Mouse (Mus musculus) lung, postnatal 36 days (tissue): ENCODE measurements around the gene Tiam1.

Experiments used
- DNase-seq: peaks from one replicate; pipeline ENCODE4 v3.0.0; 2022; ENCODE audit warnings: mixed read lengths

Gene Tiam1

GRCm38 (mm10) chr16:90046494-90047158 is 96.9 kb downstream of the Tiam1 start:
- DNase-seq: peak; percentile 47

DNA sequence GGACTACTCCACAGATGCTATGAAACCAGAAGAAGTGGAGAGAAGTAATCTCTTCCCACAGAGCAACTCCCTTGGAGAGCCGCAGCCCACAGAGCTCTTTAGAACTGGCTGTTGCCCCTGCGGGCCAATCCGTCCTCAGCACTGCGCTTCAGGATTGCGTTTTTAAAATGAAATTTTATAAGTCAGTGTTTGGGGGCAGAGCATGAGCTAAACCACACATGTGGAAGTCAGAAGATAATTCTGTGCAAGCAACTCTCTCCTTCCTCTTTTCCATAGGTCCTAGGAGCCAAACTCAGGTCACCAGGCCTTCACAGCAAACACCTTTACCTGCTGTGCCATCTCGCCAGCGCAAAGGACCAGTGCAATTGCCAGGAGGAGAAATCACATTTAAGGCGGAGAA is 98.0 kb downstream of the Tiam1 start:
- no peak for DNase-seq

- peak; percentile 34 for DNase-seq
These were observed 99.4 kb downstream of the Tiam1 start for GRCm38 (mm10) chr16:90044004-90044754.

GRCm38 (mm10) chr16:90042874-90043273 is 100.7 kb downstream of the Tiam1 start:
- peak; percentile 30 for DNase-seq

DNA sequence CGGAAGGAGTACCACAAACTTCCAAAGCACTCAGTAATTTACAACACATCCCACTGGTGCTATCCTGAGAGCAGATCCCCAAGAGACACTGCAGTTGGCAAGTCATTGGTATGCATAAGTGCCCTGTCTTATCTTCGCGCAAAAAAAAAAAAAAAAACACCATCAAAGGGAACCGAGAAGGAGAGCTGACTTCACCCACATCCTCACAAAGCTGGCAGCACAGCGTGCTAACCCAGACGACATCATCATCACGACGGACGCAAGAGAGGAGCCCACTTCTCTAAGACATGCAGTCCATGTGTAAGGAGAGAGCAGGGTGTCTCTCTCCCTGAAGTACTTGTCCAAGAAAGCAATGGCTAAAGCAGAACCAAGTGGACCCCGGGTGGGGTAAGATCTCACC is 101.2 kb downstream of the Tiam1 start:
- DNase-seq: no peak

DNA sequence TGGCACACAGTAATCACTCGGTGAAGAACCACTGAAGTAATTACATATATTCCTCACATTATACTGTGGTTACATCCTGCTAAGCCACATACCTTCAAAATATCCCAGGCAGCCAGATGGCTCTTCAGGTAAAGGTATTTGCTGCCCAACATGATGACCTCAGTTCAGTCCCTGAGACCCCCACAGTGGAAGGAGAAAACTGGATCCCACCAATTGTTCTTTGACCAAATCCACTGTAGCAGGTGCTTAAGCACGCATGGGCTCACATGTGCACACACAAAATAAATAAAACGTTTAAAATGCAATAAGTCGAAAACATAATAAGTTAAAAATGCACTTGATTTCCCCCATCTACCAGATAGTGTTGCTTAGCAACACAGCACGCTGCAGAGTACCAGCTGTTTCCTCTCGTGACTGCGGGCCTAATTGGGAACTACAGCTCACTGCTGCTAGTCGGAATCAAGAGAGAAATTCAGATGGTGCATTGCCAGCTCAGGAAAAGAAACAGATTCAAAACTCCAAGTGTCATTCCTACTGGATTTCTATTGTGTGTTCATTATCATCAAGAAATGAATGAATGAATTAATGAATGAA is 102.7 kb downstream of the Tiam1 start:
- no peak for DNase-seq

DNA sequence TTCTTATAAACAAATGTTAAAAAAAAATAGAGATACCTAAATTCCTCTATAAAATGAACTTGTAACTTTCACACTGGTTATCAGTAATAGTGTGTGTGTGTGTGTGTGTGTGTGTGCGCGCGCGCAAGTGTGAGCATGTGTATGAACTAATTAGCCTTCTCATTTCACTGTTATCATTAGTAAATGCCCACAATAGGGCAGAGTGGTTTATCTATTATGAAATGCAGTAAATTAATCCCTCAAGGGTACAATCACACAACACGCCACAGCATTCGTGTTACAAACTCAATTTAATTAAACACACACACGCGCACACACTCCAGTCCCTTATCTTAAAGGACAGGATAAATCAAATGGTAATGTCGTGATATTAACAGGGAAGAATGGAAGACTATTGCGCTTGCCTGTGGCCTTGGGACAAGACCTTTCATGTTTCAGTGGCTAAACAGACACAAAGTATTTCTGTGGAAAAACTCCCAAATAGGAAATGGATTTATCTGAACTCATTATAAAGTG is 107.9 kb downstream of the Tiam1 start:
- DNase-seq: no peak

GRCm38 (mm10) chr16:90030355-90030754 is 113.2 kb downstream of the Tiam1 start:
- no peak for DNase-seq

- no peak for DNase-seq
These were observed 115.7 kb downstream of the Tiam1 start for GRCm38 (mm10) chr16:90027886-90028285.

DNA sequence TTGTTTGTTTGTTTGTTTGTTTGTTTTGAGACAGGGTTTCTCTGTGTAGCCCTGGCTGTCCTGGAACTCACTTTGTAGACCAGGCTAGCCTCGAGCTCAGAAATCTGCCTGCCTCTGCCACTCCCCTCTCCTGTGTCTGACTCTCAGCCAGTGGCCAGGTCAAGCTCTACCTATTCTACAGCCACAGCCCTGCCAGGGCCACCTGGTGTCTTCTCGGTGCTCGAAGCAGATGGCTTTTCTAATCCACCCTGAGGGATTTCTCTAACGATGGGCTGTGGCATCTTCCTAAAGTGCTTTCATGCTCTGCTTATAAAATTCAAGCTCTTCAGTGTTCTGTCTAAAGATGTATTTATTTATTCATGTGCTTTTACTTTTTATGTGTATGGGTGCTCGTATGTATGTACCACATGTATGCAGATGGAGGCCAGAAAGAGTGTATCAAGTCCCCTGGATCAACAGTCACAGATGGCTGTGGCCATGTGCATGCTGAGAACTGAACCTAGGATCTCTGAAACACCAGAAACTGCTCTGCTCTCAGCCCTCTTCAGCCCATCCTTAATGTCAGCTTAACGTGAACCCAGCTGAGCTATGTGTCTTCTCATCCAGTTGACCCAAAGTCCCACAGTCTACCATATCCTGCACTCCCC is 117.9 kb downstream of the Tiam1 start:
- DNase-seq: no peak

GRCm38 (mm10) chr16:90023665-90024010 is 119.9 kb downstream of the Tiam1 start:
- no peak for DNase-seq

DNA sequence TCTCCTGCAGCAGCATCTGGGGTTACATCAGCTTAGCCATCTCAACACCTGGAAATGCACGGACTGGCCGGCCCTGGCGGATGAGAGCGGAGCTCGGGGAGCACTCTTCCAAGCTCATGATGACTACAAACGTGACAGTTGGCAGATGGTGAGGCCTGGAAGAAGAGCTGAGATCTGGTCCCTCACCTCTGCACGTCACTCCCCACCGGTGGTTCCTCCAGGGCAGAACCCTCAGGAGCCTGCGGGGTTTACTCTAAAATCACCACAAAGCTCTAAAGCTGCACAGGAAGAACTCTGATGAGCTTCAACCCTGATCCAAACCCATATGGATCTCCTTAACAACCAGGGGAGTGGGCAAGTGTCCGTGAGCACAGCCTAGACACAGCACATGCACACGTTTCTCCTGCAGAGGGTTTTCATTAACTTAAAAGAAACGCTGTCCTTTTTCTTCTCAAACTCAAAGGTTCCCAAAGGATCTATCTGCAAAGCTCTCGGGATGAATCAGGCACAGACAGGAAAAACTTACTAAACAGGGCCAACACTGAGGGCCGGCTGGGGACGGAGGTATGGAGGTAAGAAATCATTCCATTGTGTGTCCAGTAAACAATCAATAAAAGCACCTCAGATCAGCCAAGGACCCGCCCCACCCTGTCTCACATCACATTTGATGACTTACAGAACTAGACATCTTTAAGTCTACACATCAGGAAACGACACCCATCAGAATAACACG is 120.5 kb downstream of the Tiam1 start:
- DNase-seq: no peak

- DNase-seq: peak; percentile 23
These were observed 127.5 kb downstream of the Tiam1 start for GRCm38 (mm10) chr16:90016046-90016445.

GRCm38 (mm10) chr16:90014596-90014995 is 129.0 kb downstream of the Tiam1 start:
- DNase-seq: peak; percentile 52

DNA sequence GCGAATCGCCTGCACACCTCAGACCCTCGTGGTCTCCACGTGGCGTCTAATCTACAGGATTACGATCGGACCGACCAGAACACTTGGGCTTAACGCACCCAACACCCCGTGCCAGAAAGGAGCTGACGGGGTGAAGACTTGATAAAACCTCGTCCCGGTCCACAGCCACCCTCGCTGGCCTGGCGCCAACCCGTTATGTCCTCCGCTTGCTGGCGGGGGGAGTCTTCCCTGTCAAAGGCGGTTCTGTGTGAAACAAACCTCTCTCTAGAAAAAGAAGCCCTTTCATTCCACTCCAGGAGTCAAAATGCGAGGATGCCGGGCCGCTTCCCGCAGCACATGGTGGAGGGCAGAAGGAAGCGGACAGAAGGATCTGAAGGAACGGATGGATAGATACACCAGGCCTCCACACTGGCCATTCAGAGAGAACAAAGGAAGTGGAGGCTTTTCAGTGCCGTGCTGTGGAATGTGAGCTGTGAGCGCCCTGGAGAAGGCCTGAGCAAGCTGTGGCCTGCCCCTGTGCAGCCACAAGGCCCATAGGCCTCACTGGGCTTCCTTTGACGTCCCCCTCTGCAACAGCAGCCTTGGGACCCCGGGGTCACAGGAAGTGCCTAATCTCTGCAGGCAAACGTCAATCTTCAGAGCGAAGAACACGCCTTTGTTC is 131.9 kb downstream of the Tiam1 start:
- no peak for DNase-seq

DNA sequence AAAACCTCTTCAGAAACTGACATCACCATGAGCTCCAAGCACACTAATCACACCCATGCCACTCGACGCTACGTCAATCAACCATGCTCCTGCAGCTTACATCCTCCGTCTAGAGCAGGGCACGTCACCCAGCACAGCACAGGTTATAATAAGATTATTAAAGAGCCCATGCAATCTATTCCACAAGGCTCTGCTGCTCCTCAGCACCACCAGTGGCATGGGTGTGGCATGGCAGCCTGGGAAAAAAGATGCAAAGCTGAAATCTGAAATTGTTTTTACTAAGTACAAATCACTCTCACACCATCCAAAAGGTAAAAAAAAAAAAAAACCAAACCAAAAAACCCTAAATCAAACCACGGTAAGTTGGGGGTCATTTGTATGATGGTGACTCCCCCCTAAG is 135.1 kb downstream of the Tiam1 start:
- DNase-seq: no peak

GRCm38 (mm10) chr16:90007391-90007977 is 136.1 kb downstream of the Tiam1 start:
- DNase-seq: no peak

- no peak for DNase-seq
These were observed 140.0 kb downstream of the Tiam1 start for GRCm38 (mm10) chr16:90003556-90003955.

DNA sequence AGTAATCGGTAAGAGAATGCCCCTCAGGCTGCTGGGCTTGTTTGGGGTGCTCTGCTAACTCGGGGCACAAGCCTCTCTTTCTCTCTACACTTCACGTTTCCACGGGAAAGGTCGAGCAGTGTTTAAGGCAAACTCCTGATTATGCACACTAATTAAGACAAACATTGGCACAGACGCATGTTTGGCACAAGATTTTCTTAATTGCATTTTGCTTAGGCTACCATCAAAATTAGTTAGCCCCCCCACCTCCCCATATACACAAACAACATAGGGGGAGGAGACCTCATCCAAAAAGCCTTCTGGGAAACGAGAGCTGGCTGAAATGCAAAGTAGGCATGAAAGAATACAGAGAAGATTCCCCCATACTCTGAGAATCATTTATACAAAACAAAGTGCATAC is 148.4 kb downstream of the Tiam1 start:
- no peak for DNase-seq

GRCm38 (mm10) chr16:89993991-89994825 is 149.4 kb downstream of the Tiam1 start:
- no peak for DNase-seq

DNA sequence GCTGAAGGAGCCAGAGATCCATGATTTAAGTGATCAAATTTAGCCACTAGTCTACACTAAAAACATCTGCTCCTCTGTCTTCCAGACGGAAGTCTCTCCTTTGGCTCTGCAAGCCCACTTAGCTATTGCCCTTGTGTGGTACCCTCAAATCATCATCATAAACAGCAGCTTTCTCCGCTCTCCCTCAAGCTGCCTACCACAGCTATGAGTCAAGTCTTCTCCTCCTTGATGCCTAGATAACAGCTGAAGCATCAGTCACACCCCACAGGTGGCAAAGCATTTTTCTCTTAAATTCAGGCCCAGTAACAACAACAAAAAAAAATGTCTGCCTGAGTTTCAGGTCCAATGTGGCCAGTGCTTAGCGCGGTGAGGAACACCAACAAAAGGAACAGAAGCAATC is 150.1 kb downstream of the Tiam1 start:
- DNase-seq: no peak
